Mouse (Mus musculus) liver, postnatal 0 days (tissue): ENCODE results near the gene Mllt11. TPM values are rescaled to one million over a fixed set of nuclear protein-coding genes. Genes with fewer than 3 reads are reported as not detected.

ENCODE experiments used
- ATAC-seq: fragments of 200-750 bp; cut with Nextera tagmentation; 2 replicates; pipeline ENCODE4 v1.8.0; 2017; ENCODE audit warnings: mild to moderate bottlenecking, moderate library complexity
- DNase-seq: peaks from one replicate; pipeline ENCODE4 v3.0.0-alpha.2; 2016
- H3K27ac ChIP-seq: fragments of 300-500 bp; sonication (generic); 2 replicates; pipeline ENCODE4 v1.5.1; 2014; ENCODE audit warnings: antibody characterized with exemption, moderate library complexity, mild to moderate bottlenecking, low read depth
- H3K27me3 ChIP-seq: fragments of 300-500 bp; sonication (generic); 2 replicates; pipeline ENCODE4 v1.6.1; 2014; ENCODE audit warnings: low read length, control low read depth, mixed read lengths; ENCODE audit not compliant: insufficient read depth
- H3K36me3 ChIP-seq: fragments of 300-500 bp; sonication (generic); replicated peaks from 2 replicates; pipeline ENCODE4 v1.6.1; 2014; ENCODE audit warnings: mild to moderate bottlenecking, control low read depth, low read length, moderate library complexity, mixed read lengths; ENCODE audit not compliant: insufficient read depth
- H3K4me1 ChIP-seq: fragments of 300-500 bp; sonication (generic); 2 replicates; pipeline ENCODE4 v1.6.1; 2014; ENCODE audit warnings: antibody characterized with exemption, mild to moderate bottlenecking, control low read depth; ENCODE audit not compliant: insufficient read depth
- H3K4me2 ChIP-seq: fragments of 300-500 bp; sonication (generic); 2 replicates; pipeline ENCODE4 v1.6.1; 2014; ENCODE audit warnings: low read depth, mild to moderate bottlenecking, low read length, moderate library complexity, mixed read lengths
- H3K4me3 ChIP-seq: fragments of 300-500 bp; sonication (generic); 2 replicates; pipeline ENCODE4 v1.5.1; 2014; ENCODE audit warnings: low read depth, low read length
- H3K9ac ChIP-seq: fragments of 300-500 bp; sonication (generic); replicated peaks from 2 replicates; pipeline ENCODE4 v1.6.1; 2014; ENCODE audit warnings: mild to moderate bottlenecking, moderate library complexity
- H3K9me3 ChIP-seq: fragments of 300-500 bp; sonication (generic); 2 replicates; pipeline ENCODE4 v1.6.1; 2016; ENCODE audit warnings: mild to moderate bottlenecking, control low read depth, low read length, mixed read lengths
- CTCF ChIP-seq: sonication (generic); IDR thresholded peaks from 2 replicates; pipeline ENCODE4 v1.5.1; 2016; ENCODE audit warnings: antibody characterized with exemption, low read depth
- EP300 ChIP-seq: IDR thresholded peaks from 2 replicates; pipeline ENCODE4 v1.6.1; 2016; ENCODE audit warnings: antibody characterized with exemption, low read depth, mild to moderate bottlenecking
- whole genome bisulfite sequencing: fragments of 180-500 bp; shearing (Covaris S2); extraction: QIAGEN DNeasy Blood & Tissue Kit; methylation state at CpG from one replicate; pipeline ENCODE4 v1.1.7; 2014; ENCODE audit not compliant: insufficient replicate concordance; 5-methylcytosine and 5-hydroxymethylcytosine counted together
- polyA plus RNA-seq: library from polyadenylated mRNA; unstranded; fragments of >200 nt; fragmentation: Nextera tagmentation; extraction: Ambion mirVana; gene quantifications from 2 replicates; pipeline ENCODE4 v1.2.1, GENCODE M21; 2015

The Mllt11 gene
- polyA plus RNA-seq, 1 experiment from 2014 or later: 2.0 TPM

GRCm38 (mm10) chr3:95239022-95239421, 7.1 kb upstream of the Mllt11 start:
- H3K4me3 ChIP-seq: no peak overlapping the region
- no peaks in the 10 kb centered on the region for H3K9me3 ChIP-seq
- H3K4me1 ChIP-seq: no peaks in the 10 kb centered on the region
- H3K9ac ChIP-seq: no peak overlapping the region
- H3K36me3 ChIP-seq: peaks cover 26% of the 10 kb centered on the region
- ATAC-seq: no peak
- TF ChIP-seq CTCF (no peak), EP300 (no peak)
- WGBS: 82% methylated on average over 6 of the region's 6 CpGs
- no peaks in the 10 kb centered on the region for H3K27me3 ChIP-seq
- DNase-seq: no peak
- H3K27ac ChIP-seq: no peak overlapping the region
- no peak overlapping the region for H3K4me2 ChIP-seq

GRCm38 (mm10) chr3:95237541-95238099, 5.6 kb upstream of the Mllt11 start:
- Histone ChIP-seq H3K4me1 (peaks cover under 1% of the 10 kb centered on the region; the same call in 1 of the 2 replicates), H3K9ac (no peak overlapping the region), H3K27ac (no peak overlapping the region), H3K9me3 (no peaks in the 10 kb centered on the region), H3K4me3 (no peak overlapping the region), H3K4me2 (no peak overlapping the region), H3K27me3 (no peaks in the 10 kb centered on the region), H3K36me3 (peaks cover 40% of the 10 kb centered on the region)
- TF ChIP-seq EP300 (no peak), CTCF (no peak)
- 80% methylated on average over 8 of the region's 8 CpGs for WGBS
- ATAC-seq (peak; percentile 50; the same call in 1 of the 2 replicates), DNase-seq (no peak)

DNA sequence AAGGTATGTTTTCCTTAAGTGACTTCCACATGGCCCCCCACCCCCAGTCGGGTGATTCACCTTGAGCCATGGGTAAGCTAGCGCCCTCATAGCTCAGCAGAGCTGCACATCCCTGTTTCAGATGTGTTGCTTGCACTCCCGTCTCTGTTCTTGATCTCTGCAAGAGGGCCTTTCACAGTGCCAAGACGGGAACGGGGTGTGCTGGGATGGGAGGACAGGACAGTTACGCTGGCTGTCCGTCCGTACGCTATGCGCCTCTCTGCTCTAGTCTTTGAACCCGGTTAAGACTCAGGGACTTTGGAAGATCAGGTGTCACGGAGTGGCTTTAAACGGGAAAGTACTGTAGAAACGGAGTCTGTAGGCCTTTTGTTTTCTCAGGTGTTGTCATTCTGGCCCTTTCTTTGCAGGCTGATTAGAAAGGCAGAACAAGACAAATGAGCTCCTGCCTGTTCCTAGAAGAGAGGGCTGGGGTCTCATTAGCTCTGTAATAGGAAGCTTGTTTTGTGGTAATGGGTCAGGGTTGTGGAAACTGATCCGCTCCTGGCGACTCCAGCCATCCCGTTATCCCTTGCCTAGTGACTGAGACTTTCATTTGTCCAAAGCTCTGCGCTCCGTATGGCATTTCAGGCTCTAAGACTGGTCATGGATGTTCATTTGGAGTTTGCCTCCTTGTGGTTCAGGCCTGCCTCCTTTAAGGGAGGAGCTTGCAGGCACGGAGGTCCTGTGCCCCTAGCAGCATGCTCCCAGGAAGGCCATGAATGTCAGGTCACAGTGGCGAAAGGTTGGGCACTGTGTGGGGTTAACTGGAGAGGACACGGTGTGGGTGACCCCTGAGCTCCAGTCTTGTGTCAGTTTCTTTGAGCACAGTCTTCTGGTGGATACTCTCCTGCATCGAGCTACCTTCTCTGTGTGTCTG, 3.7 kb upstream of the Mllt11 start:
- 86% methylated on average over 23 of the region's 23 CpGs for WGBS
- Histone ChIP-seq H3K4me3 (no peak overlapping the region), H3K27me3 (no peaks in the 10 kb centered on the region), H3K27ac (no peak overlapping the region), H3K9me3 (no peaks in the 10 kb centered on the region), H3K4me2 (no peak overlapping the region), H3K9ac (no peak overlapping the region), H3K4me1 (peaks cover 20% of the 10 kb centered on the region), H3K36me3 (peaks cover 48% of the 10 kb centered on the region)
- ATAC-seq (no peak), DNase-seq (no peak)
- no peak for TF ChIP-seq CTCF
- TF ChIP-seq EP300: no peak

DNA sequence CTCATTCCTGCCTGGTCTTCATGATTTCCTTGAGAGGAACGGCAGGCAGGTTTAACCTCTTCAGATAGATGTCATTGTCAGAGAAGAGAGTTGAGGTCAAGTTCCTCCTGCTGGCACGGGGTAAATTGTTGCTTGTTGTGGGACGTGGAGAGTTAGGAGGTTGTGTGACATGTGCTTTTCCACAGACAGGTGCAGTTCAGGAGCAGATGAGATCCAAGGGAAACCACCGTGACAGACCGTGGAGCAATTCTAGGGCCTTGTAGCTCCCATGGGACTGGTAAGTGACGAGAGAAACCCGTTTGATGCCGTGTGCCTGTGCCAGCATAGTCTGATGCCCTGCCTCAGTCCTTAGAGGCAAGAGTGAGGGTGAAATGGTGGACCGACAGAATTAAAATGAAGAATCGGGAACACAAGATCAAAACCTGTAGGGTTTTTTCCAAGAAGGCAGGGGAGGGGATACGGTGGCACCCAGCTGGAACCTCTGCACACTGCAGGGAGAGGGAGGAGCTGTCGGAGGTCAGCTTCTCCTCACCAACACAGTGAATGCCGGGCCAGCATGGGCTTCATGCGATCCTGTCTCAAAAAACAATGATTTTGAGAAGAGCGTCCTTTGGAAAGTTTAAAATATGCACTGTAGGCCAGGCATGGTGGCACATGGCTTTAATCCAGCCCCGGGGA, 1.5 kb upstream of the Mllt11 start:
- Histone ChIP-seq H3K36me3 (peaks cover 48% of the 10 kb centered on the region), H3K4me3 (no peak overlapping the region), H3K4me1 (peaks cover 28% of the 10 kb centered on the region), H3K27ac (no peak overlapping the region), H3K9ac (no peak overlapping the region), H3K4me2 (no peak overlapping the region), H3K9me3 (no peaks in the 10 kb centered on the region), H3K27me3 (no peaks in the 10 kb centered on the region)
- no peak for TF ChIP-seq CTCF
- no peak for TF ChIP-seq EP300
- WGBS: 85% methylated on average over 16 of the region's 16 CpGs
- ATAC-seq: no peak
- no peak for DNase-seq

GRCm38 (mm10) chr3:95232771-95233170, 800 bp upstream of the Mllt11 start:
- 68% methylated on average over 7 of the region's 7 CpGs for WGBS
- no peak overlapping the region for H3K4me2 ChIP-seq
- TF ChIP-seq CTCF (no peak), EP300 (no peak)
- H3K27me3 ChIP-seq: no peaks in the 10 kb centered on the region
- H3K4me3 ChIP-seq: no peak overlapping the region
- no peak for ATAC-seq
- H3K9me3 ChIP-seq: no peaks in the 10 kb centered on the region
- H3K4me1 ChIP-seq: peaks cover 28% of the 10 kb centered on the region
- H3K36me3 ChIP-seq: peaks cover 48% of the 10 kb centered on the region
- no peak for DNase-seq
- H3K9ac ChIP-seq: no peak overlapping the region
- peak overlapping the region; percentile 30; the same call in 1 of the 2 replicates for H3K27ac ChIP-seq
